Mouse (Mus musculus) cerebellum, adult 8-10 months (tissue): ENCODE data around the gene Gm7945.
"Not testable (repeated sequence)": the region's sequence is repeated elsewhere in the genome, so short reads cannot be mapped to it uniquely, and the experiment has no call there.

Source experiments
- DNase-seq: peaks from one replicate; pipeline ENCODE4 v3.0.0; 2022

Gm7945 gene

DNA sequence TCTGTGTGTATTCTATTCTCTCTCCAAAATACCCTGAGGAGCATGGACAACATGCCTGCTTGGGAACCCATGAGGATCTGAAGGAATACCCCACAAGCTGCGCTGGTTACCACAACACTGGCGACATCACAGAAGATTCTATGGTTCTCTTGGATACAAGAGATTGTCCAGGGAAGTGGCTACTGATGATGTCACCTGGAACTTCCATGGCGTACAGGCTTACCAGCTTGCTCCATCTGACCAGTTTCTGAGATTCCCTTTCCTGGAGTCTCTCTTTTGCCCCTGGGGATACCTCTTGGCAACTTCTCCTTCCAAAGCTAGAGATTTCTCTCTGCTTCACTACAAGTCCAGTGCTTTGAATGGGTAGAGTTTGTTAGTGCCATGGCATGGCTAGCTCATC lies at the start of gene Gm7945:
Gm7945 (minus strand) TSS at position 101 of the 400 bp plus-strand sequence.
- DNase-seq, result not testable (repeated sequence)

DNA sequence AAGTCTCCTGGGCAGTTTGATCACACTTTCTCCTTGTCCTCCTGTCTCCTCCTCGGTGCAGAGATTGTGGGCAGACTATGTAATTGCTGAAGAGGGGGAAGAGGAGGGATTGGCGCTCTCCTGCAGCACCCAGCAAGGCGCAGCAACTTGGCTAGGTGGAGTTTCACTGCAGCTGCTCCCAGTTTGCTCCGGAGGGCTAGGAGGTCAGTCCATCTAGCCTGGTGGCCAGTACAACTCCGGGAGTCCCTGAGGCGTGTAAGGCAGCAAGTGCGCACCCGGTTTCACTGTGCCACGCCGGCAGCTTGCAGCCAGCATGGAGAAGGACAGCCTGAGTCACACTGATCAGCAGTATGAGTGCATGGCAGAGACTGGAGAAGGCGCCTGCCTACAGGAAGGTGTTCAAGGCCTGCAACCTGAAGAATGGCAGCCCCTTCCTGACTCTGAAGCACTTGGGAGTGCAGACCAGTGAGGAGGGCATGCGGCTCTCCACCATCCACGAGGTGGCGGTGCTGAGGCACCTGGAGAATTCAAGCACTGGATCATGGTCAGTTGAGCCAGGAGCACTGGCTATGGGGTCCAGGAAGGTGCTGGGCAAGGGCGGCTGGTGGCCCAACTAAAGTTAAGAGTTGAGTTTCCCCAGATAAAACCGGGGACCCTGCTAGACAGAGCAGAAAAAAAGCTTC lies 39.4 kb upstream of the Gm7945 start:
- not testable (repeated sequence) for DNase-seq

DNA sequence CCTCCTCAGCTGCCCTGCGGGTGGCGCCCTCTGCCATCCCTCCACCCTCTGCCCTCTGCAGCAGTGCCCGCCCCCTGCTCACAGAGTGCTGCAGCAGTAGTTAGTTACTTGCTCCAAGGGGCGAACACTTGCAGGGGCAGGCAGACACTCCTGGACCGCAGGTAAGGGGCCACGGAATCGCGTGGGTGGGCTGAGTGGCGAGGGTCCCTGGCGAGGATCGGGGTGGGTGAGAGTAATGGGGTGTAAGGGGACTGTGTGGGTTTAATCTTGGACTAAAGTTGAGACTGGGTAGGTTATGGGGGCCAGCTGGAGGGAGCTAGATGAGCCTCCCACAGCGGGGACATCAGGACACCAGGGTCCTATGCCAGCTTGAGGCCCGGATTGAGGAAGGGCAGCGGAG lies 38.5 kb upstream of the Gm7945 start:
- not testable (repeated sequence) for DNase-seq

DNA sequence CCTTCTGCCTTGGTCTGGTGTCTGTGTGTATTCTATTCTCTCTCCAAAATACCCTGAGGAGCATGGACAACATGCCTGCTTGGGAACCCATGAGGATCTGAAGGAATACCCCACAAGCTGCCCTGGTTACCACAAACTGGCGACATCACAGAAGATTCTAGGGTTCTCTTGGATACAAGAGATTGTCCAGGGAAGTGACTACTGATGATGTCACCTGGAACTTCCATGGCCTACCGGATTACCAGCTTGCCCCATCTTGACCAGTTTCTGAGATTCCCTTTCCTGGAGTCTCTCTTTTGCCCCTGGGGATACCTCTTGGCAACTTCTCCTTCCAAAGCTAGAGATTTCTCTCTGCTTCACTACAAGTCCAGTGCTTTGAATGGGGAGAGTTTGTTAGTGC lies 22.0 kb upstream of the Gm7945 start, which contains the start of gene Gm6482:
Gm6482 (minus strand) TSS at position 101 of the 400 bp plus-strand sequence.
- not testable (repeated sequence) for DNase-seq

DNA sequence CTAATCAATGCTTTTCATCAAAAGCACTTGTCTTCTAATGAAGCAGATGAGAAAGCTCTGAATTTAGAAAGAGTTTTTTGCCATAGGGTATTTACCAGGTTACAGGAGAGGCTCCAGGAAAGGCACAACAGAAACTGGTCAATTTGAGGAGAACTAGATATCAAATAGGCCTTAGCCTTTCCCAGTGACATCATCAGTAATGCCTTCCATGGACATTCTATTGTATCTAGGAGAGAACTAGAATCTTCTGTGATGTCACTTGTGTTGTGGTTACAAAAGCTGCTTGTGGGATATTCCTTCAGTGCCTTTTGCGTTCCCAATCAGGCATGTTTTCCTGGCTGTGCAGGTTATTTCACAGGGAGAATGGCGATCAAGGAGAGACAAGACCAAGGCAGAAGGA lies 37.9 kb downstream of the Gm7945 start, which contains the start of gene Gm5798:
Gm5798 (plus strand) TSS at position 301 of the 400 bp plus-strand sequence.
- not testable (repeated sequence) for DNase-seq
